Mouse (Mus musculus) CH12F3 (cell line): ENCODE results near the gene Mthfd1l.

Source experiments
- in situ Hi-C: fragments of 300-500 bp; cut with MboI; formaldehyde crosslinking; loops from 2 replicates; pipeline ENCODE4 v1.14.3; 2020; ENCODE audit warnings: low sequenced_read_pairs

The Mthfd1l gene

GRCm38 (mm10) chr10:4036476-4036875 lies 63.6 kb downstream of the Mthfd1l start:
- in situ Hi-C loops = no loop called here

GRCm38 (mm10) chr10:4037066-4037465 lies 64.1 kb downstream of the Mthfd1l start:
- in situ Hi-C loops = no loop called here

- in situ Hi-C loops = no loop called here
Observed at GRCm38 (mm10) chr10:4038576-4038975, 65.7 kb downstream of the Mthfd1l start.

GRCm38 (mm10) chr10:4041691-4042090 lies 68.8 kb downstream of the Mthfd1l start:
- in situ Hi-C loops = no loop called here

- in situ Hi-C loops = no loop called here
Observed at GRCm38 (mm10) chr10:4044421-4044820, 71.5 kb downstream of the Mthfd1l start.

- in situ Hi-C loops = no loop called here
Observed at GRCm38 (mm10) chr10:4046496-4046895, 73.6 kb downstream of the Mthfd1l start.

GRCm38 (mm10) chr10:4047666-4048065 lies 74.7 kb downstream of the Mthfd1l start:
- in situ Hi-C loops = no loop called here

GRCm38 (mm10) chr10:4050236-4050635 lies 77.3 kb downstream of the Mthfd1l start:
- in situ Hi-C loops = no loop called here

GRCm38 (mm10) chr10:4052711-4053110 lies 79.8 kb downstream of the Mthfd1l start:
- in situ Hi-C loops = no loop called here

- in situ Hi-C loops = no loop called here
Observed at GRCm38 (mm10) chr10:4053278-4054061, 80.6 kb downstream of the Mthfd1l start.

- in situ Hi-C loops = no loop called here
Observed at GRCm38 (mm10) chr10:4054589-4054988, 81.7 kb downstream of the Mthfd1l start.

- in situ Hi-C loops = no loop called here
Observed at GRCm38 (mm10) chr10:4057397-4057796, 84.5 kb downstream of the Mthfd1l start.

- in situ Hi-C loops = no loop called here
Observed at GRCm38 (mm10) chr10:4057832-4058231, 84.9 kb downstream of the Mthfd1l start.

GRCm38 (mm10) chr10:4061071-4061987 lies 88.4 kb downstream of the Mthfd1l start:
- in situ Hi-C loops = no loop called here

- in situ Hi-C loops = no loop called here
Observed at GRCm38 (mm10) chr10:4063537-4063936, 90.6 kb downstream of the Mthfd1l start.

GRCm38 (mm10) chr10:4065295-4066084 lies 92.6 kb downstream of the Mthfd1l start:
- in situ Hi-C loops = no loop called here

- in situ Hi-C loops = no loop called here
Observed at GRCm38 (mm10) chr10:4069258-4069826, 96.4 kb downstream of the Mthfd1l start.

- in situ Hi-C loops = no loop called here
Observed at GRCm38 (mm10) chr10:4070061-4070460, 97.1 kb downstream of the Mthfd1l start.

GRCm38 (mm10) chr10:4071069-4071844 lies 98.3 kb downstream of the Mthfd1l start:
- in situ Hi-C loops = no loop called here

- in situ Hi-C loops = no loop called here
Observed at GRCm38 (mm10) chr10:4071845-4072345, 99.0 kb downstream of the Mthfd1l start.
